Mouse (Mus musculus): Measurements from ENCODE around the gene Ctla4. TPM values are rescaled to one million over a fixed set of nuclear protein-coding genes. Genes with fewer than 3 reads are reported as not detected.

Ctla4 gene
- polyA plus RNA-seq, 1 experiment: not detected

DNA sequence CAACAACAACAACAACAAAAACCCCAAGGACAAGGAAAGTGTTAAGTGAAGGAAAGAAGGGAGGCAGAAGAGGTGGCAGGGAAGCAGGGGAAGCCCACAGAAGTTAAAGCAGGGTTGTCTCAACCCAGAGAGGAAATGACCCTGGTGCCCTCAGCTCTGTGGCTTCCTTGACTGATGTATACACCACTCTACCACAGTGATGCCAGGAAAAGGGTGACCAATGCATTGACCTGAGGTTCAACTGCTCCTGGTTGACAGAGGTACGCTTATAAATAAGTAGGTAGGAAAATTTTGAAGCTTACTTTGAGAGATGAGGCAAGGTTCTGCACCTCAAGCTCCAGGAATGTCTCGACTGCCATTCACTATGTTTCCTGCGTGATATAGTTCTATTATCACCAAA, 24.8 kb downstream of the Ctla4 start:
- TF ChIP-seq MAX (IDR thresholded peaks at IDR 0.05): no peak
- Histone ChIP-seq H3K36me3 (ENCODE audit: control insufficient read depth, insufficient read depth) (no peaks in the 10 kb centered on the region), H3ac (ENCODE audit: control insufficient read depth, insufficient read length, low read depth) (no peak overlapping the region), H3K4me3 (ENCODE audit: insufficient read depth, poor library complexity, severe bottlenecking) (no peak overlapping the region), H3K79me3 (ENCODE audit: low read depth) (no peaks in the 10 kb centered on the region), H3K27me3 (ENCODE audit: control insufficient read depth, insufficient read depth, insufficient read length) (no peaks in the 10 kb centered on the region), H3K79me2 (ENCODE audit: control insufficient read depth, insufficient read depth) (no peaks in the 10 kb centered on the region)

DNA sequence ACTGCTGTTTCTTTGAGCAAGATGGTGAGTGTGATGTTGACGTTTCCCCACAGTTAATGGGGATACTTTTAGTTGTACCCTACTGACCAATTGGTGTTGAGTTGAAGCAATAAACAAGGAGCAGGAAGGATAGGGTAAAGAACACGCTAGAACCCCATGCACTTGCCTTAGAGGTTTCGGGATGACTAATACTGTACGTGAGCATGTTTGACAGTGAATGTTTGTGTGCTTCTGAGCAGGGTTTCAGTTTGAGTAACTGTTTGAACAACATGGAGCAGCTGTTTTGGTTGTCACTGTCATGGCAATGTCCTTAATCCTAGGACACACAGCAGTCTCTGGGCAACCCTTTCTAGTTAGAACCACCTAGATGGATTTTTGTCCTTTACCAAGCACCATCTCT, 26.5 kb downstream of the Ctla4 start:
- H3K79me3 ChIP-seq (ENCODE audit: low read depth): no peaks in the 10 kb centered on the region
- no peaks in the 10 kb centered on the region for H3K27me3 ChIP-seq (ENCODE audit: control insufficient read depth, insufficient read depth, insufficient read length)
- no peaks in the 10 kb centered on the region for H3K36me3 ChIP-seq (ENCODE audit: control insufficient read depth, insufficient read depth)
- no peak for TF ChIP-seq USF1 (IDR thresholded peaks at IDR 0.05; ENCODE audit: low read depth)
- no peak for TF ChIP-seq FOSL1 (IDR thresholded peaks at IDR 0.05; ENCODE audit: insufficient read depth, low read length, poor library complexity, severe bottlenecking)
- TF ChIP-seq MYOD1 (IDR thresholded peaks at IDR 0.05; ENCODE audit: control insufficient read depth, insufficient read length, low read depth): no peak
- no peak for TF ChIP-seq MAX (IDR thresholded peaks at IDR 0.05)
- no peak for TF ChIP-seq MYOG (IDR thresholded peaks at IDR 0.05; ENCODE audit: control insufficient read depth, extremely low read depth, insufficient read length)
- TF ChIP-seq CEBPB (IDR thresholded peaks at IDR 0.05; ENCODE audit: low read depth): no peak
- H3ac ChIP-seq (ENCODE audit: control insufficient read depth, insufficient read length, low read depth): no peak overlapping the region
- no peaks in the 10 kb centered on the region for H3K79me2 ChIP-seq (ENCODE audit: control insufficient read depth, insufficient read depth)
- H3K4me3 ChIP-seq (ENCODE audit: insufficient read depth, poor library complexity, severe bottlenecking): no peak overlapping the region

DNA sequence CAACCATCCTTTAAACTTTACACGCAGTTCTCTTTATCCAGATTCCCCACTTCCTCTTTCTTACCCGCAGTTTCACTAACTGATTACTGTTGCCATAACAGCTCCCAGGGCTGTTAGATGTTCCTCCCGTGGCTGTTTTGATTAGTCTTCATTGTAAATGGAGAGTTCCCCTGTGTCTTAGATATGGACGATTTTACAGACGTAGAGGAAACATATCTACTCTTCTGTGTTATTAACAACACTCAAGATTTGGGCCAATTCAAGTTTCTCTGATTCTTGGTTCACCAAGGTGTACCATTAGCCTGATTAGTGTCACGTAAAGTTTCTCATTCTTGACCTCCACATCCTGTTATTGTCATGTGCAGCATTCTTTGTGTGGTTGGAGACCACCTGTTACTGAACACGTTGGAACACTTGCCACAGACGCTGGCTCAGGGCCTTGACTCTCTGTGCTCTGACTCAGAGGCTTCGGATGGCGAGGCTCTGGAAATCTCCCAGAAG, 29.5 kb downstream of the Ctla4 start:
- H3ac ChIP-seq (ENCODE audit: control insufficient read depth, insufficient read length, low read depth): no peak overlapping the region
- no peak for TF ChIP-seq CEBPB (IDR thresholded peaks at IDR 0.05; ENCODE audit: low read depth)
- TF ChIP-seq FOSL1 (IDR thresholded peaks at IDR 0.05; ENCODE audit: insufficient read depth, low read length, poor library complexity, severe bottlenecking): no peak
- no peak for TF ChIP-seq MYOG (IDR thresholded peaks at IDR 0.05; ENCODE audit: control insufficient read depth, extremely low read depth, insufficient read length)
- no peak for TF ChIP-seq CTCF (IDR thresholded peaks at IDR 0.05; ENCODE audit: control insufficient read depth, insufficient read depth, insufficient read length)
- peak; percentile 35 for TF ChIP-seq USF1 (IDR thresholded peaks at IDR 0.05; ENCODE audit: low read depth)
- TF ChIP-seq MYOD1 (IDR thresholded peaks at IDR 0.05; ENCODE audit: control insufficient read depth, insufficient read length, low read depth): peak; percentile 80
- TF ChIP-seq MAX (IDR thresholded peaks at IDR 0.05): peak; percentile 29
- no peaks in the 10 kb centered on the region for H3K79me3 ChIP-seq (ENCODE audit: low read depth)
- no peak overlapping the region for H3K4me3 ChIP-seq (ENCODE audit: insufficient read depth, poor library complexity, severe bottlenecking)
- no peaks in the 10 kb centered on the region for H3K36me3 ChIP-seq (ENCODE audit: control insufficient read depth, insufficient read depth)
- H3K27me3 ChIP-seq (ENCODE audit: control insufficient read depth, insufficient read depth, insufficient read length): no peaks in the 10 kb centered on the region
- H3K79me2 ChIP-seq (ENCODE audit: control insufficient read depth, insufficient read depth): no peaks in the 10 kb centered on the region

DNA sequence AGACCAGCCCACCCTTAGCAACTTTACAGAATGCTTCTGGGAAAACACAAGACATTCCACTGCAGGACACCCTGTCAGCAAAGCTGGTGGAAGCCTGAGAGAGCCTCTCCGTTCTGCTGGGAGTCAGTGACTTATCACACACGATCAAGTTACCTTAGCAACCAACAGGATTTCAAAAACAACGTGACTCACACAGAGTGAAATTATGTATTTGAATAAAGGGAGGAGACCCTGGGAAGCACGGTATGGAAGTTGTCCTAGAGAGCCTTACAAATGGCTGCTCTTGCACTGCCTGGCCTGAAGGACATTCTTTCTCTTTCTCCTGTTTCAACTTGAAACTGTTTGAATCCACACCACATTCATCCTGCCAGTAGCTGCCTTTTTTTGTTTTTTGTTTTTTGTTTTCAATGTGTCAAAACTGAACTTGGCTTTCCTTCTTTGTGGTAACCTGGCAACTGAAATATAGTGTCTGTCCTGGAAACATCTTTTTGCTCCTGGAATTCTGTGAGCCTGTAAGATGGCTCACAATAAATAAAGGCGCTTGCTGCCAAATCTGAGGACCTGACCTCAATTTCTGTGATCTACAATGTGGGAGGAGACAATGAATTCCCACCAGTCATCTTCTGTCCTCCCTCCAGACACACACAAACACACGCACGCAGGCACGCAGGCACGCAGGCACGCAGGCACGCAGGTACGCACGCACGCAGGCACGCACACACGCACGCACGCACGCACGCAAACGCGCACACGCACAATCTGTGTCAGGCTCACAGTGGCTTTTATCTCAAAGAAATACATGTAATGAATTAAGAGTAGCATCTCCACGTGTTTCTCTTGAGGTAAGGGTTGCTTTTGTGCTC, 33.9 kb downstream of the Ctla4 start:
- H3ac ChIP-seq (ENCODE audit: control insufficient read depth, insufficient read length, low read depth): no peak overlapping the region
- H3K36me3 ChIP-seq (ENCODE audit: control insufficient read depth, insufficient read depth): no peaks in the 10 kb centered on the region
- no peak overlapping the region for H3K4me3 ChIP-seq (ENCODE audit: insufficient read depth, poor library complexity, severe bottlenecking)
- no peaks in the 10 kb centered on the region for H3K27me3 ChIP-seq (ENCODE audit: control insufficient read depth, insufficient read depth, insufficient read length)
- no peaks in the 10 kb centered on the region for H3K79me3 ChIP-seq (ENCODE audit: low read depth)
- TF ChIP-seq USF1 (IDR thresholded peaks at IDR 0.05; ENCODE audit: low read depth) (no peak), FOSL1 (IDR thresholded peaks at IDR 0.05; ENCODE audit: insufficient read depth, low read length, poor library complexity, severe bottlenecking) (no peak), MYOG (IDR thresholded peaks at IDR 0.05; ENCODE audit: control insufficient read depth, extremely low read depth, insufficient read length) (no peak), MAX (IDR thresholded peaks at IDR 0.05) (no peak), CEBPB (IDR thresholded peaks at IDR 0.05; ENCODE audit: low read depth) (no peak), CTCF (IDR thresholded peaks at IDR 0.05; ENCODE audit: control insufficient read depth, insufficient read depth, insufficient read length) (no peak), MYOD1 (IDR thresholded peaks at IDR 0.05; ENCODE audit: control insufficient read depth, insufficient read length, low read depth) (no peak)
- H3K79me2 ChIP-seq (ENCODE audit: control insufficient read depth, insufficient read depth): no peaks in the 10 kb centered on the region

DNA sequence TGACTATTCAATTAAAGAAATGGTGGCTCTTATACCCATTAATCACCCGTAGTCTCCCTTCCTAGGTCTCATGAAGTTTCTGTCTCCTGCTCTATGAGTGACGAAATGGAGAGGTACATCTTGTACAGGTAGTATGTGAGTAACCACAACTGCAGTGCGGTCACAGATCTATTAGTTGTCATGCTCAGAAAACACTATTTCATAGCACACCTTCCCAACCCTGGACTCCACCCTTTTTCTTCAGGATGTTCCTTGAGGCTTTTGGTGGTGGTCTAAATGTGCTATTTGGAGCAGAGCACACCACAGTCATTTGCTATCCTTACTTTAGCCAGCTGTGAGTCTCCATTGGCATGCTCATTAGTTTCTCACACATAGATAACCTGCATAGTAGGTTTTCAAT, 42.2 kb downstream of the Ctla4 start:
- H3K79me3 ChIP-seq (ENCODE audit: low read depth): no peaks in the 10 kb centered on the region
- no peak overlapping the region for H3K4me3 ChIP-seq (ENCODE audit: insufficient read depth, poor library complexity, severe bottlenecking)
- no peak for TF ChIP-seq MAX (IDR thresholded peaks at IDR 0.05)
- no peak for TF ChIP-seq USF1 (IDR thresholded peaks at IDR 0.05; ENCODE audit: low read depth)
- TF ChIP-seq MYOG (IDR thresholded peaks at IDR 0.05; ENCODE audit: control insufficient read depth, extremely low read depth, insufficient read length): no peak
- no peak for TF ChIP-seq CEBPB (IDR thresholded peaks at IDR 0.05; ENCODE audit: low read depth)
- no peak for TF ChIP-seq MYOD1 (IDR thresholded peaks at IDR 0.05; ENCODE audit: control insufficient read depth, insufficient read length, low read depth)
- TF ChIP-seq CTCF (IDR thresholded peaks at IDR 0.05; ENCODE audit: control insufficient read depth, insufficient read depth, insufficient read length): no peak
- no peak for TF ChIP-seq FOSL1 (IDR thresholded peaks at IDR 0.05; ENCODE audit: insufficient read depth, low read length, poor library complexity, severe bottlenecking)
- no peaks in the 10 kb centered on the region for H3K79me2 ChIP-seq (ENCODE audit: control insufficient read depth, insufficient read depth)
- H3K27me3 ChIP-seq (ENCODE audit: control insufficient read depth, insufficient read depth, insufficient read length): no peaks in the 10 kb centered on the region
- H3K36me3 ChIP-seq (ENCODE audit: control insufficient read depth, insufficient read depth): no peaks in the 10 kb centered on the region
- H3ac ChIP-seq (ENCODE audit: control insufficient read depth, insufficient read length, low read depth): no peak overlapping the region

DNA sequence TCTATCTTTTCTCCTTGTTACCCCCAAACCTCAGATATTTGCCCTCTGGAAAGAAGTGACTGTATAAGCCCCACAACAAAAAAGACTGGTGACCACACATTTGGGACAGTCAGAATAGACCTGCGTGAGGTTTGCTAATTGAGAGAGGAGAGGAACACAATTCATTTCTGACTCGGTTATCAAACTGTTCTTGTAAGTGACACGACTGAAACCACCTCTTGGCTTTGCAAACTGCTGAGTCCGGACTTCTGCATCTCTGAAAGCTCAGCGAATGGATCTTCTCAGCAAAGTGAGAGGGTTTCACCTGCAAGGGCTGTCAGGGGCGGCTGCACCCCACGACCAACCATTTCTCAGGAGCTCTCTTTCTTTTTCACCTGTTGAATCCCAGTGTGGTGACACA, 43.6 kb downstream of the Ctla4 start:
- Histone ChIP-seq H3K79me3 (ENCODE audit: low read depth) (no peaks in the 10 kb centered on the region), H3K4me3 (ENCODE audit: insufficient read depth, poor library complexity, severe bottlenecking) (no peak overlapping the region), H3ac (ENCODE audit: control insufficient read depth, insufficient read length, low read depth) (no peak overlapping the region), H3K27me3 (ENCODE audit: control insufficient read depth, insufficient read depth, insufficient read length) (no peaks in the 10 kb centered on the region), H3K79me2 (ENCODE audit: control insufficient read depth, insufficient read depth) (no peaks in the 10 kb centered on the region), H3K36me3 (ENCODE audit: control insufficient read depth, insufficient read depth) (no peaks in the 10 kb centered on the region)
- TF ChIP-seq USF1 (IDR thresholded peaks at IDR 0.05; ENCODE audit: low read depth) (no peak), FOSL1 (IDR thresholded peaks at IDR 0.05; ENCODE audit: insufficient read depth, low read length, poor library complexity, severe bottlenecking) (no peak), CTCF (IDR thresholded peaks at IDR 0.05; ENCODE audit: control insufficient read depth, insufficient read depth, insufficient read length) (no peak), MYOG (IDR thresholded peaks at IDR 0.05; ENCODE audit: control insufficient read depth, extremely low read depth, insufficient read length) (no peak), MYOD1 (IDR thresholded peaks at IDR 0.05; ENCODE audit: control insufficient read depth, insufficient read length, low read depth) (no peak), MAX (IDR thresholded peaks at IDR 0.05) (no peak), CEBPB (IDR thresholded peaks at IDR 0.05; ENCODE audit: low read depth) (no peak)

Data from C2C12 (cell line).